Mouse (Mus musculus) cerebellum, adult 18-20 months (tissue): ENCODE measurements around the gene Fgfr2.
A peak's percentile ranks its signal among the peaks of the same experiment; 100 is the strongest.

Experiments used
- DNase-seq, 2 experiments: peaks; one replicate each; pipeline ENCODE4 v3.0.0; 2021

The Fgfr2 gene

GRCm38 (mm10) chr7:131629562-131629961 lies 1493.6 kb downstream of the Fgfr2 start:
- no peak for DNase-seq

GRCm38 (mm10) chr7:131628846-131629391 lies 1494.2 kb downstream of the Fgfr2 start:
- peak in 1 of 2 experiments; percentile 20 for DNase-seq

DNA sequence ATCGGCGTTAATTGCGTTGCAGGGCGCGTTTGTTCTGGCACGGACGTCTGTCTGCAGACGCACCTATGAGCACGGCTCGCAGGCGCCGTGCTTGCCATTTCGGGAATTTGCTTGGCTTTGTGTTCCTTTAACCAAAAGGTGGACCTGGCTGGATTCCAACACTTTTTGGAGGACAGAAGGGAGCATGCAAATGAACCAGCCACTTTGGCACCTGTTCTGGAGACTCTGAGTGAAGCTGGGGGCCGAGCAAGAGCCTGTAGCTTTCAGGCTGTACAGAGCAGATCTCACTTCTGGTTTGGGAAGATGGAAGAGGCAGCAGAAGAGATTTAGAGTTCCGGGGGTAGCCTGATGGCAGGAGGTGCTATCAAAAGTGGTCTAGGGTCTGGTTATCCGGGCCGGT lies 1494.8 kb downstream of the Fgfr2 start:
- DNase-seq = peak; percentile 6 to 25

GRCm38 (mm10) chr7:131609677-131610076 lies 1513.5 kb downstream of the Fgfr2 start:
- no peak for DNase-seq

DNA sequence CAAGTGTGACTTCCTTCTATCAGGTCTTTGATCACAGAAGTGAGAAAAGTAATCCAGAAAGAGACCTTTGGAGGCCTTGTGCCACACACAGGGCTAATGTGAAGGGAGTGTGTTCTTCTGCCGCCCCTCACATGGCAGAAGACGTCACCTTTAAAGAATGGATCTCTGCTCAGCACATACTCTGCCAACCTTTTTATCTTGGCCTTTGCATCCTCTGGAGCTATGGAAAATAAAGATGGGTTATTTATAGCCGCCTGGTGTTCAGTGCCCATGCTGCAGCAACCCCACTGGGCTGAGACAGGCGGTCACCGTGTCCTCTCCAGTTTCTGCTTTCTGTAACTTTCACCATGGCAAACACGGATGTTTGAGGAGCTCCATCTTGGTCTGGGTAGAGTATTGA lies 1515.1 kb downstream of the Fgfr2 start:
- no peak for DNase-seq

- DNase-seq = no peak
Measured at GRCm38 (mm10) chr7:131605481-131605880, 1517.7 kb downstream of the Fgfr2 start.

DNA sequence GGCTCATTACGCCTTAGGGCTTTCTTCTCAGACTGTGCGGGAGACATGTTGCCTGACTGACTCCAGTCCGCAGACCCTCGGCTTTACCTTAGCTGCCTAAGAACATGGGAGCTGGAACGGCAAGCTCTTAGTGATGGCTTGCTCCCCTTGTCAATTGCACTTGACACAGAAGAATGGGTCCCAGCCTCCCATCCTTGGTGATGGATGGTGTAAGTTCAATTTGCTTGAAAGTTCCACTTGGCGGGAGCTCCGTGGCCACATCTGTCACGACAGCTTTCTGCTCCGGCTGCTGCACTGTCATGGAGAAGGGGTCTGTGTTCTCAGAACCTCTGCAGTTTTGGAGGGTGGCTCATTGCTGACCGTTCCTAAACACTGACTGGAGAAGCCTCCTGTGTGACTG lies 1518.2 kb downstream of the Fgfr2 start:
- DNase-seq = no peak

- no peak for DNase-seq
Measured at GRCm38 (mm10) chr7:131603186-131603585, 1520.0 kb downstream of the Fgfr2 start.

GRCm38 (mm10) chr7:131602106-131602505 lies 1521.0 kb downstream of the Fgfr2 start:
- DNase-seq = no peak

DNA sequence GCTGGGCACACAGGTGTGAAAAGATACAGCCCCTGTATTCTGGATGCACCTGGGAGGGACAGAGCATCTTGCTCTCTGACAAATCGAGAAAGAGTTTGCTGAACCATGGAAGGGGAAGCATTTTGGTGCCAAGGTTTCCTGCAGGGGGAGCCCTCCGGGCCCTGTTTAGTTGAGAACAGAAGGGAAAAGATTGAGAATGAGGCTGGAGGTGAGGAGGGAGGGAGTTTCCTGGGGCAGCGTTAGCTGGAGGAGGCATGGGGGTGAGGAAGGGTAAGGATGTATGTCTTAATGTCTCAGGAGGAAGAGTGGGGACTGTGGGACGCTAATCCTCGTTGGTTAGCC lies 1524.7 kb downstream of the Fgfr2 start:
- peak in 1 of 2 experiments; percentile 9 for DNase-seq

- no peak for DNase-seq
Measured at GRCm38 (mm10) chr7:131597779-131598482, 1525.2 kb downstream of the Fgfr2 start.

DNA sequence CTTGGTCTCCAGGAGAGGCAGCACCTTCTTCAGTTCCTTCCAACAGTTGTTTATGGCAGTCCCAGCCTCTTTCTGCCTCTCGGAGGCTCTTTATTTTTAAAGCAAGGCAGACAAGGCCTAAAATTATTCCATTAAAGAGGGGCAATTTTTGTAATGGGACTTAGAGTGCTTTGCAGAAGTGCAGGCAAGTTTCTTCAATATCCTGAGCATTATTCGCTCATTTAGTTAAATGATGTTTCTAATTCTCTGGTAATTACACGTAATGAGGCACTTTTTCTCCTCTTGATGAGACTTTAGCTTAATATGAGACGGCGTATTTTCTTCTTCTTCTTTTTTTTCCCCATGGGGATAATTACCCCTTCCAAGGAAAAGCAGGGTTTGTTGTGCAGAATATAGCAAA lies 1537.6 kb downstream of the Fgfr2 start:
- DNase-seq = no peak

DNA sequence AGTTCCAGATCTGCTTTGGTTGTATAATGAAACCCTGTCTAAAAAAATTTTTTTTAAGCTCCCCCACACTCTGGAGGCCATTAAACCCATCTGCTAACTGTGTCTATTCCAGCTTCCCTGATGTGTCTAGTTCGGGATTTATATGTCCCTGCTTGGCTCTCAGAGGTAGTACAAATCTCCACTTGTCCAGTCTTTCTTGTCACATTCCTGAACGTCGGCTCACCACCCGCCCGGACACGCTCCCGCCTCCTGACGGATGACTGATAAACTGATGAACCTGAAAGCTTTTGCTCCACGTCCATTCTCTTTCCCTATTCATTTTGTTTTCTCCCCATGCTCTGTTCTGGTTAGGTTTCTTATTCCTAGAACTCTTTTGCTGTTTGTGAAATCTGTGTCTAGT lies 1541.0 kb downstream of the Fgfr2 start:
- DNase-seq = no peak

GRCm38 (mm10) chr7:131575246-131575645 lies 1547.9 kb downstream of the Fgfr2 start:
- DNase-seq = no peak

DNA sequence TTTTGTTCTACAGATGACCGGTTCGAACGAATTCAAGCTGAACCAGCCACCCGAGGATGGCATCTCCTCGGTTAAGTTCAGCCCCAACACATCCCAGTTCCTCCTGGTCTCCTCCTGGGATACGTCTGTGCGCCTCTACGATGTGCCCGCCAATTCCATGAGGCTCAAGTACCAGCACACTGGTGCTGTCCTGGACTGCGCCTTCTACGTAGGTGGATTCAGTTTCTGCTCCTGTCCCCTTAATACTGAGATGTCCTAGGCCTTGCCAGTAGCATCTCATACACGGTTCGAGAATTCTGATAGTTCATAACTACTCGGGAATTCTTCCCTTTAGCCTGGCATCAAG lies 1562.5 kb downstream of the Fgfr2 start:
- DNase-seq = no peak

DNA sequence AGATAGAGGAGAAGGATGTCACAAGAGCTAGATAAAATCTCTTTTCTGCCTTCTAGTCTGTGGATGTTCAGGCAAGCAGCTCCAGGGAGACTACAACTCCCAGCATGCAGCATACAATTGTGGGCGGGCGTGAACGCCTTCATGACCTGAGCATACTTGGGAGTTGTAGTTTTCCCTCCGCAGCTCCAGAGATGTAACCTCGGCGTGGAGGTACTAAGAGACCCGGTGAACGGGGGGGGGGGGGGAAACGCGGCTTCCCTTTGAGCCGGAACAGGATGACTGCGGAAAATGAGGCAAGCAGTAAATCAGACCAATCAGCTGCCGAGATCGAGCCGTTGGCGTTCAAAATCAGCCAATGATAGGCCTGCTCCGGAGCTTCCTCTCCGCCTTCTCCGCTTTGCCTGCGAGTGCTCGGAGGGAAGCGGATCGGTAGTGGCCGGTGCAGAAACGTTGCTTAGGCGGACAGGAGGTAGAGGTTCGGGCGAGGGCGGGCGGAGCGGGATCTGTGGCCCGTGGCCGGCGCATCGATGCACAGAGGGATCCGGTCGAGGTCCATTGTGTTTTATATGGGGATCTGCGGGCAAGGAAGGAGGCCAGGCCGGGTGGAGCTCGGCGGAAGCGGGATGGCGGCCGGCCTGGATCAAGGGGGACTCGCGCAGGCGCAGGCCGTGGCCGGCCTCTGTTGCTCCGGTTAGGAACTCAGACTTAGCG lies 1563.0 kb downstream of the Fgfr2 start, which contains the start of gene Bub3:
TSS of gene Bub3 (plus strand) at position 237 of the 711 bp plus-strand sequence.
- DNase-seq = peak; percentile 88 to 98

GRCm38 (mm10) chr7:131557751-131558150 lies 1565.4 kb downstream of the Fgfr2 start:
- no peak for DNase-seq

DNA sequence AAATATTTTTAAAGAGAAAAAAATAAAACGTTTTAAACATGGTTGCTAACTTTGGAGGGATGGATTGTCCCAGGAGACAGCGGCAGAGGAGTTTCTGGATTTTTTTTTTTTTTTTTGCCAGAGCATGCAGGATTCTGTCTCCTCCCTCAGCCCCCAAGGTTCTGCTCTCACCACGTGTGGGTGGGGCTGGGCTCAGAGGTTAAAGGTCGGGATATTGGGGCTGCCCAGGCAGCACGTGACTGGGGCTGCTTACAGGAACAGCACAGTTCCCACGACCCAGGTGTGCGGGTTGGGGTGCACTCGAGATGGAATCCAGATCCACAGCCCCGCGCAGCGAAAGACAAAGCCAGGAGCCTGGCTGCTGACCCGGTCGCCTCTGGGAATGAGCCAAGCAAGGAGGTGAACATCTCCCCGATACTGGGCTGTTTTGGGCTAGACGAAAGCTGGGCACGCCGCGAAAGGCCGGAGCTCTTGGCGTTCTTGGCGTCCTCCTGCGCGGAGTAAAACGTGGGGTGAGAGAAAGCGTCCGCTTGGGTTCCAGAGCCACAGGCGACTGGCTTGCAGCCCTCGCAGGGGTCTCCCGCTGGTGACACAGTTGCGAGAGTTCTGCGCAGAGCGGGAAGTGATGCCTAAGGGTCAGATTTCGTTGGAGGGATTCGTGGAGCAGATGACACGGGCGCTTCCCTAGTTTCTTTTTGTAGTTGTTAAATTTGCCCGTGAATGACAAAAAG lies 1566.4 kb downstream of the Fgfr2 start:
- no peak for DNase-seq

DNA sequence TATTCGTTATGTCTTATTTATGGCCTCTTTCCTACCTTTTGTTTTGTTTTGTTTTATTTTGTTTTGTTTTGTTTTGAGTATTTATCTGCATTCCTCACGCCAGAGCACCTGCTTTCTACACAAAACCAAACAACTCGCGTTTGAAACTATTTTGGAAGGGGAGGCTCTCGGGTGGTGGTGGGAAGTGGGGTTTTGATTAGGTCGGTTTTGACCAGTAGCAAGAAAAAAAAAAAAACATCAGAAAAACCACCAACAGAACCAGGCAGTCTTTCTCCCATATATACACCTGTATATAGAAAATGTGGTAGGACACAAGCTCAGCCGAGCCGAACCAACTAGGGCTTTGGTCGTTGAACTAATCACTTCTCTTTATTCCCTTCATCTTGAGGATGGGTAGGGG lies 1567.0 kb downstream of the Fgfr2 start:
- no peak for DNase-seq

GRCm38 (mm10) chr7:131555301-131556081 lies 1567.7 kb downstream of the Fgfr2 start:
- peak in 1 of 2 experiments; percentile 45 for DNase-seq

DNA sequence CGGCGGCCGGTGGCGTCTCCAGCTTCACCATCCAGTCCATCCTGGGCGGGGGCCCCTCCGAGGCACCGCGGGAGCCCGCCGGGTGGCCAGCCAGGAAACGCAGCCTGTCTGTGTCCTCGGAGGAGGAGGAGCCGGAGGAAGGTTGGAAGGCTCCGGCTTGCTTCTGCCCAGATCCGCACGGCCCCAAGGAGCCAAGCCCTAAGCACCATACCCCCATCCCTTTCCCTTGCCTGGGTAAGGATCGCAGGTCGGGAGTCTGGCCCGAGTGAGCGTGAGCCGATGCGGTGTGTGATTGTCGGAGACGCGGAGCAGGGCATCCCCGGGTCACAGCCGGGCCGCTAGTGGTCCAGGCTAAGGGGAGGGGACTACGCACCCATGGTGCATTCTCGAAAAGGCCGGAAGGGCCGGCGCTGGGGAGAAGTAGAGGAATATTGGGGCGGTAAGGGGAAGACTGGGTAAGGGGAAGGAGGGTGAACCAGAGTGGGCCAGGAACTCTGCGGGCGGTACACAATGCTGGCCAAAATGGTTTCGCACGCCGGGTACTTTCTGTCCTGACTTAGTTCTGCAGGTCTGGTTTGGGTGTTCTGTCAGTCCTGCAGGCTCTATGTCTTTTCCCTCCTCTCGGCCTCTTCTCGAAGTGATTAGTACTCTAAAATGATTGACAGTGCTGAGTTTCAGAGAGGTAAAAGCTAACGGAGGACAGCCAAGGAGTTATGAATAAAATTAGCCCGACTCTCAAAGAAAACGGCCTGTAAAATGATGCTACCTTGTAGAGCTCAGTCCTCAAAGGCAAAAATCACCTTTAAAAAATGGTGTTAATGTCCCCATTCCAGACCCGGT lies 1568.6 kb downstream of the Fgfr2 start:
- DNase-seq = no peak

GRCm38 (mm10) chr7:131553771-131554175 lies 1569.4 kb downstream of the Fgfr2 start:
- DNase-seq = no peak
